Mouse (Mus musculus) thymus, postnatal 25 days (tissue): Measurements from ENCODE around the gene Rgl3.
A peak's percentile ranks its signal among the peaks of the same experiment; 100 is the strongest.

Experiments used
- DNase-seq: peaks from one replicate; pipeline ENCODE4 v3.0.0; 2022

Rgl3 gene

GRCm38 (mm10) chr9:21947540-21948130 is 41.6 kb downstream of the Rgl3 start:
- DNase-seq: no peak

GRCm38 (mm10) chr9:21944267-21944666 is 45.0 kb downstream of the Rgl3 start:
- DNase-seq: no peak

GRCm38 (mm10) chr9:21943638-21944037 is 45.6 kb downstream of the Rgl3 start:
- DNase-seq: no peak

- DNase-seq: no peak
Measured at GRCm38 (mm10) chr9:21943046-21943445, 46.2 kb downstream of the Rgl3 start.

GRCm38 (mm10) chr9:21938234-21938855 is 50.9 kb downstream of the Rgl3 start:
- DNase-seq: no peak

- no peak for DNase-seq
Measured at GRCm38 (mm10) chr9:21937711-21938175, 51.5 kb downstream of the Rgl3 start.

GRCm38 (mm10) chr9:21936692-21937570 is 52.3 kb downstream of the Rgl3 start, which contains the start of gene Plppr2:
Plppr2 (plus strand) TSS chr9:21937033.
- DNase-seq: peak; percentile 77

- DNase-seq: no peak
Measured at GRCm38 (mm10) chr9:21935466-21936131, 53.6 kb downstream of the Rgl3 start.

GRCm38 (mm10) chr9:21934021-21934420 is 55.2 kb downstream of the Rgl3 start:
- DNase-seq: no peak

- DNase-seq: no peak
Measured at GRCm38 (mm10) chr9:21932445-21933137, 56.7 kb downstream of the Rgl3 start.

GRCm38 (mm10) chr9:21932006-21932405 is 57.2 kb downstream of the Rgl3 start:
- DNase-seq: no peak

GRCm38 (mm10) chr9:21929208-21929607 is 60.0 kb downstream of the Rgl3 start:
- DNase-seq: no peak

- peak; percentile 23 for DNase-seq
Measured at GRCm38 (mm10) chr9:21927208-21927753, 62.0 kb downstream of the Rgl3 start, which contains the start of the genes Ccdc159 and Tmem205. Ccdc159 (plus strand) TSS chr9:21927471. Tmem205 (minus strand) TSS chr9:21927556.

GRCm38 (mm10) chr9:21926784-21927183 is 62.5 kb downstream of the Rgl3 start:
- DNase-seq: no peak

- DNase-seq: no peak
Measured at GRCm38 (mm10) chr9:21926155-21926554, 63.1 kb downstream of the Rgl3 start.

- DNase-seq: no peak
Measured at GRCm38 (mm10) chr9:21925506-21925905, 63.7 kb downstream of the Rgl3 start.

- DNase-seq: no peak
Measured at GRCm38 (mm10) chr9:21925034-21925433, 64.2 kb downstream of the Rgl3 start.

- DNase-seq: no peak
Measured at GRCm38 (mm10) chr9:21924099-21924493, 65.2 kb downstream of the Rgl3 start.

- no peak for DNase-seq
Measured at GRCm38 (mm10) chr9:21923490-21924098, 65.7 kb downstream of the Rgl3 start.

- no peak for DNase-seq
Measured at GRCm38 (mm10) chr9:21923036-21923435, 66.2 kb downstream of the Rgl3 start.
